Mouse (Mus musculus) retina, adult 2 months (tissue): ENCODE data around the gene Map3k1.

ENCODE experiments used
- DNase-seq: peaks from one replicate; pipeline ENCODE4 v3.0.0-alpha.2; 2012; ENCODE audit warnings: low read depth, low spot score

Map3k1 gene

DNA sequence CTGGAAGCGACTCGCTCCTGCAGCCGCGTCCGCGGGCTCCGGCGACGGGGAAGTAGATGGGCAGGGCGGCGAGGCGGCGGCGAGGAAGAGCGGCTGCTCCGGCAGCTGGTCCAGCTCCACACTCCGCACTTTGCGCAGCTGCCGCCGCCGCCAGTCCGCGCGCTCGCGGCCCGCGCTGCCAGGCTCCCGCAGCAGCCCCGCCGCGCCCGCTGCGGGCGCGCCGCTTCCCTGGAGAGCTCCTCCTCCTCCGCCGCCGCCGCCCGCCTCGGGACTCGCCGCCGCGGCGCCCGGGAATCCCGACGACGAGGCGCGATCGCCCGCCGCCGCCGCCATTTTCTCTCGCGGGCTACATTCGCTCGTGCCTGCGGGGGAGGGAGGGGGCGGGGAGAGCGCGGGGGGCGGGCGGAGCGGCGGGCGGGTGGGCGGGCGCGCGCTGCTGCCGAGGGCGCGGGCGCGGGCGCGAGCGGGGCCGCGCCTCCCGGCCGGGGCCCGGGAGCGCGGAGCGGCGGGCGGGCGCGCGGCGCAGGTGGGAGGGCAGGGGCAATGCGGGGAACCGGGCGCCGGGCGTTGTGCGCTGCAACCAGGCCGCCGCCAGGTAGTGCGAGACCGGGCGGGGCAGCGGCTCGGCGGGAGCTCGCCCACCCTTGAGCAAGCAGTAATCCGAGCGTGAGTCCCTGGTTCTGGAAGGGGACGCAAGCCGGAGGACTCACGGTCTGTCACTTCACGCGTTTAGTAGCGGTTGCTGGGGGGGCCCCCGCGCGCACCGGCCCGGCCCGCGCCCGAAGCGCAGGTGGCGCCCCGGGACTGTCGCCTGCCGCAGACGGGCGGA lies at the start of gene Map3k1:
Gene Map3k1, minus strand, starts transcription at position 357 of the 829 bp plus-strand sequence.
- peak; percentile 59 for DNase-seq

GRCm38 (mm10) chr13:111856786-111857455 lies 48.1 kb upstream of the Map3k1 start:
- no peak for DNase-seq

DNA sequence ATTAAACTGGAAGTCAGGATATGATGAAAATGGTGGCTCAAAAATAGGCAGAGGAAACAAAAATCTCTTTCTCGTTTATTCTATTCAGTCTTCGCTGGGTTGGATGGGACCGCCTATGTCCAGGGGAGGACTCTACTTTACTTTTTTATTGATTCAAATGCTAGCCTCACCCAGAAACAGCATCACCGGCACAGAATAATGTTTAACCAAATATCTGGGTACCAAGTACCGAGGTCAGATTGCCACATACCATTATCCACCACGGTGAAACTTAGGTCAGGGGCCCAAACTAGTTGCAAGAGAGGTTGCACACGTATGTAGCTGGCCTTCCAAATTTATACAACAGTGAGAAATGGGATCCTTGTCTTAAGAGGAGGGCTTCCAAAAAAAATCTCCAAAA lies 47.4 kb upstream of the Map3k1 start:
- no peak for DNase-seq

DNA sequence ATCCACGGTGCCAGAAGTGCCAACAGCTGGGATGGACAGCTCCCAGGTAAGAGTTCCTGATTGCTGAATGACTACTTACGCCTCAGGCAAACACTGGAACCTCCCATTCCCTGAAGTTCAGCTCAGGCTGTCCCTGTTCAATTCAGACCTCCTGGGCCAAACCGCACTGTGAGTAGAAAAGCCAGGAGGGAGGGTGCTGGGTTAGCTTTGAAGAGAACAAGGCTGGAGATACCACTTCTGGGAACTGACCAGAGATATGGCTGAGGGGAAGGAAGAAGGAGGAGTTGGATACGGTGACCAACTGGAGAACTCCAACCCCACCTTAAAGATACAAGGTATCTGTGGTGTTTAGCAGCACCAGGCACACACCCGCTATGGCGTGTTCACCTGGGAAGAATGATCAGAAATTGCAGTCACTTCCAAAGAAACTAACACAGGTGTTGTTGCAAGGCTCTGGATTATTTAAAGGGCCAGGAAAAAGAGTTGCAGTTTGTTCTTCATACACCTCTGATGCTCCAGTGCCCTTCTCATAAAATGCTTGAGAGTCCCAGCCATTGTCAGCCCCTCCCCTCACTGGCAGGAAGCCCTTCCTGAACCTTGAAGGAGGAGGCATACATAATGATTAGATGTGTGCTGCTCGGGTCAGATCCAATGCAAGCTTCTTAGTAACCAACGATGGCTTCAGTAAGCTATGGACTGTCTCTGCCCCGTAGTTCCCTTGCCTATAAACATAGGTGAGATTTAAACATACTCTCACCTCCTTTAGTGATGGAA lies 43.8 kb upstream of the Map3k1 start:
- no peak for DNase-seq

DNA sequence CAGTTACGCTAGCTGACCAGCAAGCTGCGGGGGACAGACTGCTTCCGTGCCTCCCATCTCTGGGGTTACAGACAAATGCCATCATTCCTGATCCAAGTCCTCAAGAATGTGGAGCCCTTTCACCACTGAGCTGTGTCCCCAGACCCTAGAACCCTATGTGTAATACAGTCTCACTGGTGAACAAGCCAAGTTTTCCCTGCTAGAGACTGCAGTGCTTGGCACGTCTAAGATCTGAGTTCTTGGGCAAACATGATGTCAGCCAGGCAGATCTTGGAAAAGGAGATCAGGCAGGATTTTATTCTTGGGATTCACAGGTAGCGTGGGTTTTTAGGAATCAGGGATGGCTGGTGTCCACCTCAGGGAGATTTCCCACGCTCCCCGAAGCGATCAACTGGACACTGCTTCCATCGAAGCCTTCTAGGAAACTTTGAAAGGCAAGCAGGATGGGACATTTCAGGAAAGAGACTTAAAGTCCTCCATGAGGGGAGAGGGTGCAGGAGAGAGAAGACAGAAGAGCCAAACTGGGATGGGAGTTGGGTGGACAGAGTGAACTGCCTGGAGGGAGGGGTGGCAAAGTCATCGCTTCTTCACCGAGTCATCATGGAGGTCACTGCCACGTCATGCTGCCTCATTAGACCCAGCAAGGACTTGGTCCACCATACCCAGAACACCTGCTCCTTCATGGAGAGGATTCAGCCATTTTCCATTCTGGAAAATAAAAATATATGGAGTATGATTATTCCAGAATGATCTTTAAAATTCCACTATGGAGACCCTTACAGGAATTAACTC lies 41.4 kb upstream of the Map3k1 start:
- DNase-seq = no peak

DNA sequence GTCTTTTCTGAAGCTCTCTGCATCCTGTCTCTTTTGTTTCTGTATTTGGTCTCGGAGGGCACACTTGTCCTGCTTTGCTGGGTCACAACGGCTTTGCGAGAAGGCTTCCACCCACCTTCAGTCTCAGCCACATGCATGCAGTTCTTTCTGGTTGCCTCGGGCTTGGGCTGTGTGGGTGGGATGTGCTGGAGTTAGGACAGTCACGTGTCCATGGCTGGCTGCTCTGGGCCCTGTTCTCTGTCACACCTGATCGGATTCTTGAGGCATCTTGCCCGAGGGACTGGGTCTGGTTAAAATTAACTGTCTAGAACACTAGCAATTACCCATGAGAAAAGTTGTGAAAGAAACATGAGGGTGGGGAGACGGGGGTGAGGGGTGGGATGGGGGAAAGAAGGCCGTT lies 36.7 kb upstream of the Map3k1 start:
- no peak for DNase-seq

DNA sequence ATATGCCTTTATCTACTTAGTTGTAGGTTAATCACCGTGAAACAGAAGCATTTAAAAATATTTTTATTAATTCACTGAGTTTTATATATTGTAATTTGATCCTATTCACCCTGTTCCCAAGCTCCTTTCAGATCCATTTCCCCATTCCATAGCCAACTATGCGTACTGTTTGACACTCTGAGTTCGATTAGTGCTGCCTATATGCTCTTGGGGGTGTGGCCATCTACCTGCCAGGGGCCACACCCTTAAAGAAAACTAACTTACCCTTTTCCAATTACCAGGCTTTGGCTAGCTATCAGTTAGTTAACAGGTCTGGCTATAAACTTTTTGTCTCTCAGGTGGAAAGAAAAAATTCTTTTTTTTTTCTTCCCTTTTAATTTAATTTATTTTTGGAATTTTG lies 35.5 kb upstream of the Map3k1 start:
- DNase-seq = no peak

- no peak for DNase-seq
Observed at GRCm38 (mm10) chr13:111835787-111836186, 27.0 kb upstream of the Map3k1 start.

DNA sequence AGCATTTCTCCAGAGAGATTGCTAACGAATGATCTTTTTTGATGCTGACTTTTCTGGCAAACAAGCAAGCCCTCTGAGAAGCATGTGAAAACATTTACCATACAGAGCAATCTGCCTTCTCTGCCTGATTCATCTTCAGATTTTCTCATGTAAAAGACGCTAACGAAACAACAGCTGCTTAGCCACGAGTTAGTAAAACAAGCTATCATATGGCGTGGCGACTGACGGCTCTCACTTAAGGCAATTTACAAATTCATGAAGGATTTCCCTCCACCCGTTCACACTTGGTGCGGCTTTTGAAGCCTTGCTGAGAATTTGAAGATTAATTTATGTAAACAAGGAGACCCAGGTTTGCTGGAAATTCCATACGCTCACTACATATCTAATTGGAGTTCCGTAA lies 25.8 kb upstream of the Map3k1 start:
- no peak for DNase-seq

GRCm38 (mm10) chr13:111829473-111829872 lies 20.7 kb upstream of the Map3k1 start:
- no peak for DNase-seq

DNA sequence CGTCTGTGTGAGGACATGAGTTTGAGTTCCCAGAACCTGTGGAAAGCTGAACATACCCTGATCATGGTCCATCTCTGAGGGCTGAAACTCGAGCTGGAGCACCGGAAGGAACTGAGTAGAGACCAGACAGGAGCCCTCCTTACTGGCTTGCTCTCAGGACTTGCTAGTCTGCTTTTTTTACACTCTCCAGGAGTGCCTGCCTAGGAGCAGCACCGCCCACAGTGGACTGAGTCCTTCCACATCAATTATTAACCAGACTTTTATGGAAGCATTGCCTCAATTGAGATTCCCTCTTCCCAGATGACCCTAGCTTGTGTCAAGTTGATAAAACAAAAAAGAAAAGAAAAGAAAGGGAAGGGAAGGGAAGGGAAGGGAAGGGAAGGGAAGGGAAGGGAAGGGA lies 18.7 kb upstream of the Map3k1 start:
- DNase-seq = no peak

DNA sequence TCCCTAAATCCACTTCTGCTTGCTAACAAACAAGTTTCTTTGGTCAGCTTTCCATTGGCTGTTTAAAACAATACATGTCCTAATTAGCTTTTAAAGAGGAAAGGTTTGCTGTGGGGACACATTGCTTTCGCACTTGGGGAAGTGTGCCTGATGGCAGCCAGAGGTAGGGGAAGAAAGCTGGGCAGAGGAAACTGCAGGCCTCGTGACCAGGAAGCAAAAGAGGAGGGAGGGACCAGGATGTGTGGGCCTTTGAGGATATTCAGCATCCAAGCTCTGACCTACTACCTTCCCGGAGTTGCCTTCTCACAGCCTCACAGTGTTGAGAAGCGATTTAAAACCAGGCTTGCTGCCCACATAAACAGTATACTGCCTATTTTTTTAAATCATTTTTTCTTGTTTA lies 15.4 kb upstream of the Map3k1 start:
- no peak for DNase-seq

DNA sequence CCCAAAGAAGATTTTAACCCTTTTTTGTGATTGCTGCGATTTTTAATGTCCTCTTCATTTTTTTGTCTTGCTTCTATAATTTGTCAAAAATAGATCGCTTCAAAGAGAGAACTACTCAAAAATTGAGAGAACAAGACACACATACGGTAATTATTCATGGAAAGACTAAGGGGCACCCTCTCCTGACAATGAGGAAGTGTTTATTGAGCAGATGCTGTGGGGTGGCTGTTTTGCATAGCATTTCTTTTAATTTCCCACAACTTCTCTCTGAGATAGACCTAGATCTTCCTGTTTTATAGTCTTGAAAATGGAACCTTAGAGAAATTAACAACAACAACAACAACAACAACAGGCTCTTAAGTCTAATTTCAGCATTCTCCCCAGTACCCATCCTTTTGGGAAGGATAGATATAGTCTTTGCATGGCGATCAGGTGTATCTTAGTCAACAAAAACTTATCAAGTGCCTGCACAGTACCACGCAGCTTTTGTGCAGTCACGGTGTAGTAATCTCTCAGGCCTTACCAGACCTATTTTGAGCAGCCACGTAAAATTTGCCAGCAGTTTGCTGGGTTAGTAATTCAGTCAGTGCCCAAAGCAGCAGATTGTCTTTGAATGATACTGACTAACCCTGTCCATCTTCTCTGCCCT lies 13.1 kb upstream of the Map3k1 start:
- no peak for DNase-seq

DNA sequence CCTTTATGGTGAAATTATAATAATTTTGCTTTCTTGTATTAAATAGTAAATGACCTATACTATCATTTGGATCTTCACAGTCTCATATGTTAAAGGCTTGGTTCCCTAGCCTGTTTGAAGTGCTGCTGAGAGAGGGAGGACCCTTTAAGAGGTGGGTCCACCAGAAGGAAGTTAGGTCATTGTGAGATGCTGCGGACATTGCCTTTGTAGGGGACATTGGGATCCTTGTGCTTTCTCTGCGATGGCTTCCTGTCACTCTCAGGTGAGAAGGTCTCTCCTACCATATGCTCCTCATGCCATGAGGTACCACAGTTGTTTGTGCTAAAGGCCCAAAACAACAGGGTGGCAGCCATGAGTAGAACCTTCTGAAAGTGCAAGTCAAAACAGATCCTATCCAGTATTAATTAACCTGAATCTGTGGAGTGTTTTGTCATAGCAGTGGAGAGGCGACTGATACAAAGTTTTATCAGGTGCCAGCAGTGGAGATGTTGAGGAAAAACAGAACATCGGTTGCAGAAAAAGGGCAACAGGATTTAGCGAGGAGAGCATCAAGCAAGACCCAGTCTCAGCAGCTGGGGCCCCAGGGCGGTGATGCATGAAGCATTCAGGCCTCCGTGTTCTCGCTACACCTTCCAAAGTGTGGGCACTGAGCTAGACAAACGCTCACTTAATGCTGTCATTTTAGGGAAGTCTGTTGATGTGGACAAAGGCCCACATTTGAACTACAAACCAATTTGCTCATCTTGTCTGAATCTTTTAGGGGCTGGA lies 11.0 kb upstream of the Map3k1 start:
- DNase-seq = no peak

DNA sequence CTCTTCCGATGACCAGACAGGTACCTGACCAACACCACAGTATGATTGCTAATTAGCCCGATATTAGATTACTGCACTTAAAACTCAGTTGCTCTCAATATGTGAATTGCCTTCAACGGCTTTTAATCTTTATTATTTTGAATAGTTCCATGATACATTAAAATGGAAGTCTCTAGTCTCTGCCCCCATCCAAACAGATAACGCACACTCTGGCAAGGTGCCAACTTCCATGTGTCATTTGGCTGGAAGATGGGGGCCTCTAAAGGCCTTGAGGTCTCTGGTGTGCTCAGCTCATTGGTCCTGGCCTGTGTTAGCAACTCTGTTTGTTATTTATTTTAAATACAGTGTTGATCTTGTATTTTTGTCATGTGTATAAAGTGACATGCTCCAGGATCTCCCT lies 10.3 kb upstream of the Map3k1 start:
- DNase-seq = no peak

DNA sequence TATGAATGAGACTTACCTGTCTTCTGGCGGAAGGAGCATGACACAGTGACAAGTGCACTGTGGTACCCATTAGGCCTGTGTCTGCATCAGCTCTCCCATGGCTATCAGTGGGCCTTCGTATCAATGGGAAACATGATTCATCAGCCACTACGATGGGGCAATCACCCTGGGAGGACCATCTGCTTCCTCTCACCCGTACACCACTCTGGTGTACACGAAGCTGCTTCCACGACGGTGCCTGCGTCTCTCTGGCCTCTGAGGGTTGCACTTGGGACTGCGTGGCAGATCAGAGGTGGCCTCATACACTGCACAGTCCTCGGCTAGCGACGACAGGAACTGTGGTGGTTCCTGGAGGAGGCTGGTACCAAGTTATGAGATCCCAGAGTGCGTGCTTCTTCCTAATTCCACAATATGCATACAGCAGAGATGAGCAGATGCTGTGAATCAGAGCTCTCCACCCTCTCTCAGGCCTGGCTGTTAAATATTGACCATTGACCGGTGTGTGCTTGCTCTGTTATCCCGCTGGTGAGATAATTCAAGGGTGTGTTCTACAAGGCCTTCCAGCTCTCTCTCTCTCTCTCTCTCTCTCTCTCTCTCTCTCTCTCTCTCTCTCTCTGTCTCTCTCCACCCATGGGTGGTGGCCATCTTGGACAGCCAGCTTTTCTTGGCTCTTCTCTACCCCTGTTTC lies 9.6 kb upstream of the Map3k1 start:
- no peak for DNase-seq

- no peak for DNase-seq
Observed at GRCm38 (mm10) chr13:111817773-111818172, 9.0 kb upstream of the Map3k1 start.

DNA sequence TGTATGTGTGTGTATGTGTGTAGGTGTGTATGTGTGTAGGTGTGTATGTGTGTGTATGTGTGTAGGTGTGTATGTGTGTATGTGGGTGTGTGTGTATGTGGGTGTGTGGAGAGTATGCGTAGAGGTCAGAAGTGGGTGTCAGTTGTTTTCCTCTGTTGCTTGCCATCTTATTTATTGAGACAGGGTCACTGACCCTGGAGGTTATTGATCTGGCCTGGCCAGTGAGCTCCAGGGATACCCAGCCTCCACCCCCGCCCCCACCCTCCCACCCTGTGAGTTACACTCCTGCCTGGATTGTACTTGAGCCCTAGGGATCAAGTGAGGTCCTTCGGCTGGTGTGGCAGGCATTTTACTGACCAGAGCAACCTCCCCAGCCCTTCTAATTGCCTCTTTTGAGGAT lies 7.6 kb upstream of the Map3k1 start:
- no peak for DNase-seq

DNA sequence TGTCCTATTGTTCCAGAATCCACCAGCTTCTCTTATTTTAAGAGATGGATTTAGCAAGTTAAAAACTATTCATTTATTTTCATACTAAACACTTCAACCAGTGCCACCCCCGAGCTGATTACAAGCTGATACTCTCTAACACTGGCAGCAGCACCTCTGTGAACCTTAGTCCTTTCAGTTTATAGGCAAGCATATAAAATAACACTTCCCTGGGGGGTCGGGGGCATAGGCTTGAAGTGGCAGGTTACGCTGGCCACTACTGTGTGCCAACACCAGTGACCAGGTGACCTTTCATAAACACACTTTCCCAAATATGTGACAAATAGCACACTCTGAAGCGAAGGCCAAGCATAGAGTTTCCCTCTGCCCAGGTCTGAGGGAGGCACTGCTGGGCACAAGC lies 6.7 kb upstream of the Map3k1 start:
- no peak for DNase-seq

GRCm38 (mm10) chr13:111815017-111815416 lies 6.2 kb upstream of the Map3k1 start:
- no peak for DNase-seq
